ENCODE assay signal across 22 mouse cellular contexts in the genomic region with DNA sequence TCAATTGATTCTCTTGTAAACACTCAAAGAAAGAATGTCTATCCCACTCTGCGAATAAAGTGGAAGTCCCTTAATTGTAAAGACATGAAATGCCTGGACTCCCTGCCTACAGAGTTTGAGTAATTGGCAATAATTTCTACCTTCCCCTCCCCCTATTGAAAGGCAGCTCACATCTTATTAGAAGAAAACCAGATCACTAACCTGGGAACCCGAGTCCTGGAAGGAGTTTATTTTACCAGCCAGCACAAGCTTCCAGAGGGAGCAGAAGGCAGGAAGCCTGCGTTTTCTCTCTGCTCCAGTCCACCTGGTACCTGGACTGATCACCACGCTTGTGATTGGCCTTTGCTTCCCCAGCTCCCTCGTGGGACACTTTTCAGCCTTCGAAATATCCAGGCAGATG. TPM values are rescaled to one million over a fixed set of nuclear protein-coding genes. Genes with fewer than 3 reads are reported as not detected.
DNase-seq lines count a peak whose midpoint lies in the region; ATAC-seq and TF ChIP-seq lines count a peak whose summit lies in the region.
"Had no signal": no experiment of that assay in that cellular context is flagged by ENCODE, and none has a peak within 500 bp of the region (broad histone marks: within the 10 kb centered on the region; RNA-seq: fewer than 3 reads in every experiment).

No protein-coding gene starts in this region.

- no peaks in the 10 kb centered on the region for H3K9me3 ChIP-seq in hindbrain, embryonic 10.5 days
- no peaks in the 10 kb centered on the region for H3K9me3 ChIP-seq in hindbrain, embryonic 14.5 days (ENCODE audit: control insufficient read depth, low read length)
- H3K9me3 ChIP-seq in embryonic facial prominence, embryonic 10.5 days = no peaks in the 10 kb centered on the region
- no peaks in the 10 kb centered on the region for H3K9me3 ChIP-seq in limb, embryonic 13.5 days
- H3K9me3 ChIP-seq in liver, embryonic 12.5 days (replicated peaks) = no peaks in the 10 kb centered on the region
- H3K9me3 ChIP-seq: forebrain, embryonic 13.5 days; megakaryocyte, embryonic 14.5 days had no signal

- no peak for ATAC-seq in hindbrain, embryonic 14.5 days (ENCODE audit: low FRiP score)
- peak; percentile 75 for ATAC-seq in limb, embryonic 13.5 days (ENCODE audit: low FRiP score, low read depth)
- ATAC-seq in liver, embryonic 12.5 days = no peak
- ATAC-seq: forebrain, embryonic 13.5 days had no signal

- H3K27ac ChIP-seq in hindbrain, embryonic 10.5 days = peak overlapping the region; percentile 71; the same call in 1 of the 2 replicates
- no peak overlapping the region for H3K27ac ChIP-seq in hindbrain, embryonic 14.5 days
- peak overlapping the region; percentile 91 for H3K27ac ChIP-seq in embryonic facial prominence, embryonic 10.5 days (replicated peaks)
- peak overlapping the region; percentile 91 for H3K27ac ChIP-seq in limb, embryonic 13.5 days
- no peak overlapping the region for H3K27ac ChIP-seq in liver, embryonic 12.5 days
- H3K27ac ChIP-seq: forebrain, embryonic 13.5 days; gastrocnemius, adult 2 months; heart, adult 2 months had no signal

- no peaks in the 10 kb centered on the region for H3K36me3 ChIP-seq in hindbrain, embryonic 10.5 days
- no peaks in the 10 kb centered on the region for H3K36me3 ChIP-seq in hindbrain, embryonic 14.5 days (replicated peaks; ENCODE audit: control insufficient read depth, insufficient read depth)
- no peaks in the 10 kb centered on the region for H3K36me3 ChIP-seq in embryonic facial prominence, embryonic 10.5 days (replicated peaks)
- H3K36me3 ChIP-seq in limb, embryonic 13.5 days = no peaks in the 10 kb centered on the region
- no peaks in the 10 kb centered on the region for H3K36me3 ChIP-seq in liver, embryonic 12.5 days

- WGBS in hindbrain, embryonic 10.5 days = 47% methylated on average over 6 of the region's 6 CpGs
- WGBS in hindbrain, embryonic 14.5 days = 45% methylated on average over 6 of the region's 6 CpGs
- WGBS in embryonic facial prominence, embryonic 10.5 days = 27% methylated on average over 6 of the region's 6 CpGs
- 6% methylated on average over 6 of the region's 6 CpGs for WGBS in limb, embryonic 13.5 days
- 40% methylated on average over 6 of the region's 6 CpGs for WGBS in liver, embryonic 12.5 days (ENCODE audit: insufficient replicate concordance)

- no peak overlapping the region for H3K9ac ChIP-seq in hindbrain, embryonic 14.5 days
- H3K9ac ChIP-seq in limb, embryonic 13.5 days = no peak overlapping the region
- H3K9ac ChIP-seq in liver, embryonic 12.5 days = no peak overlapping the region
- H3K9ac ChIP-seq: forebrain, embryonic 13.5 days had no signal

- H3K27me3 ChIP-seq in hindbrain, embryonic 10.5 days (ENCODE audit: insufficient read depth, poor library complexity, severe bottlenecking) = no peaks in the 10 kb centered on the region
- H3K27me3 ChIP-seq in hindbrain, embryonic 14.5 days (ENCODE audit: control insufficient read depth, insufficient read depth, low read length) = no peaks in the 10 kb centered on the region
- no peaks in the 10 kb centered on the region for H3K27me3 ChIP-seq in embryonic facial prominence, embryonic 10.5 days (replicated peaks; ENCODE audit: low read depth, poor library complexity, severe bottlenecking)
- H3K27me3 ChIP-seq in limb, embryonic 13.5 days = no peaks in the 10 kb centered on the region
- H3K27me3 ChIP-seq in liver, embryonic 12.5 days (replicated peaks) = peaks cover 15% of the 10 kb centered on the region
- H3K27me3 ChIP-seq: forebrain, embryonic 13.5 days had no signal

- TF ChIP-seq POLR2A in brain, embryonic 14.5 days (IDR thresholded peaks at IDR 0.05; ENCODE audit: borderline replicate concordance, extremely low read depth, insufficient read depth, insufficient read length, poor library complexity, severe bottlenecking) = no peak

- no peak overlapping the region for H3K4me3 ChIP-seq in hindbrain, embryonic 10.5 days
- no peak overlapping the region for H3K4me3 ChIP-seq in hindbrain, embryonic 14.5 days (replicated peaks; ENCODE audit: low read length)
- H3K4me3 ChIP-seq in embryonic facial prominence, embryonic 10.5 days = 0 out of 2 replicates have a peak overlapping the region, but pooled peaks have one; percentile 11
- H3K4me3 ChIP-seq in limb, embryonic 13.5 days = peak overlapping the region; percentile 0; the same call in 1 of the 2 replicates
- H3K4me3 ChIP-seq in liver, embryonic 12.5 days = no peak overlapping the region
- H3K4me3 ChIP-seq: forebrain, embryonic 13.5 days; gastrocnemius, adult 2 months; heart, adult 2 months; megakaryocyte, embryonic 14.5 days; myocyte had no signal

- TF ChIP-seq CTCF in brain, embryonic 14.5 days (IDR thresholded peaks at IDR 0.05; ENCODE audit: borderline replicate concordance, extremely low read depth, insufficient read depth, insufficient read length) = no peak

- no peak for DNase-seq in hindbrain, embryonic 10.5 days (ENCODE audit: low spot score)
- no peak for DNase-seq in hindbrain, embryonic 14.5 days (ENCODE audit: low spot score)
- peak; percentile 41 for DNase-seq in brain, embryonic 14.5 days (ENCODE audit: low read depth)
- peak; percentile 66 for DNase-seq in embryonic facial prominence, embryonic 10.5 days (ENCODE audit: low spot score)
- DNase-seq in MN1 (ENCODE audit: low spot score) = no peak
- no peak for DNase-seq in Muller cell, postnatal 12 days (ENCODE audit: inconsistent ontology term)
- DNase-seq: adrenal gland, postnatal 25 days; B cell, adult 2 months; cerebellum, postnatal 36 days; gastrocnemius, adult 2 months; heart, adult 2 months; kidney, postnatal 4 days; layer of hippocampus, postnatal 36 days; liver had no signal

- no peak overlapping the region for H3K4me2 ChIP-seq in hindbrain, embryonic 14.5 days (replicated peaks)
- H3K4me2 ChIP-seq in limb, embryonic 13.5 days (replicated peaks) = peak overlapping the region; percentile 41
- H3K4me2 ChIP-seq in liver, embryonic 12.5 days = no peak overlapping the region
- H3K4me2 ChIP-seq: forebrain, embryonic 13.5 days had no signal

- peaks cover 30% of the 10 kb centered on the region for H3K4me1 ChIP-seq in hindbrain, embryonic 10.5 days (replicated peaks)
- peaks cover 19% of the 10 kb centered on the region for H3K4me1 ChIP-seq in hindbrain, embryonic 14.5 days (replicated peaks; ENCODE audit: control insufficient read depth, insufficient read depth, low read length)
- peaks cover 76% of the 10 kb centered on the region for H3K4me1 ChIP-seq in embryonic facial prominence, embryonic 10.5 days
- peaks cover 56% of the 10 kb centered on the region for H3K4me1 ChIP-seq in limb, embryonic 13.5 days
- peaks cover 22% of the 10 kb centered on the region for H3K4me1 ChIP-seq in liver, embryonic 12.5 days

RNA-seq across cellular contexts. Expression of gene Tut4, which starts 25.9 kb away (rescaled TPM):
- polyA plus RNA-seq in hindbrain, embryonic 10.5 days (2016; fragmentation: Nextera tagmentation; extraction: Ambion mirVana) = 62.4 and 81.0 TPM in 2 replicates
- 37.7 and 54.8 TPM in 2 replicates for polyA plus RNA-seq in hindbrain, embryonic 14.5 days (2014; fragmentation: Nextera tagmentation; extraction: Ambion mirVana)
- polyA plus RNA-seq in brain, embryonic 14.5 days (2012; rRNA removed) = 158 and 180 TPM in 2 replicates
- polyA plus RNA-seq in embryonic facial prominence, embryonic 10.5 days (2016; fragmentation: Nextera tagmentation; extraction: Ambion mirVana) = 103 and 106 TPM in 2 replicates
- 113 and 124 TPM in 2 replicates for polyA plus RNA-seq in limb, embryonic 13.5 days (2015; fragmentation: Nextera tagmentation; extraction: Ambion mirVana)
- 25.2 and 29.0 TPM in 2 replicates for polyA plus RNA-seq in liver, embryonic 12.5 days (2016; fragmentation: Nextera tagmentation; extraction: Ambion mirVana)

RNA-seq across cellular contexts. Expression of gene Gpx7, which starts 26.6 kb away (rescaled TPM):
- 45.9 and 56.0 TPM in 2 replicates for polyA plus RNA-seq in hindbrain, embryonic 10.5 days (2016; fragmentation: Nextera tagmentation; extraction: Ambion mirVana)
- polyA plus RNA-seq in hindbrain, embryonic 14.5 days (2014; fragmentation: Nextera tagmentation; extraction: Ambion mirVana) = 32.6 and 34.9 TPM in 2 replicates
- polyA plus RNA-seq in brain, embryonic 14.5 days (2012; rRNA removed) = 24.7 and 27.2 TPM in 2 replicates
- 39.7 and 40.1 TPM in 2 replicates for polyA plus RNA-seq in embryonic facial prominence, embryonic 10.5 days (2016; fragmentation: Nextera tagmentation; extraction: Ambion mirVana)
- polyA plus RNA-seq in limb, embryonic 13.5 days (2015; fragmentation: Nextera tagmentation; extraction: Ambion mirVana) = 88.5 and 89.8 TPM in 2 replicates
- 12.3 and 13.6 TPM in 2 replicates for polyA plus RNA-seq in liver, embryonic 12.5 days (2016; fragmentation: Nextera tagmentation; extraction: Ambion mirVana)

RNA-seq across cellular contexts. Expression of gene Shisal2a, which starts 50.2 kb away (rescaled TPM):
- 1.1 and 2.4 TPM in 2 replicates for polyA plus RNA-seq in hindbrain, embryonic 10.5 days (2016; fragmentation: Nextera tagmentation; extraction: Ambion mirVana)
- 5.5 and 7.6 TPM in 2 replicates for polyA plus RNA-seq in hindbrain, embryonic 14.5 days (2014; fragmentation: Nextera tagmentation; extraction: Ambion mirVana)
- polyA plus RNA-seq in brain, embryonic 14.5 days (2012; rRNA removed) = 4.7 and 6.1 TPM in 2 replicates
- 4.0 and 5.6 TPM in 2 replicates for polyA plus RNA-seq in embryonic facial prominence, embryonic 10.5 days (2016; fragmentation: Nextera tagmentation; extraction: Ambion mirVana)
- 7.0 and 7.4 TPM in 2 replicates for polyA plus RNA-seq in limb, embryonic 13.5 days (2015; fragmentation: Nextera tagmentation; extraction: Ambion mirVana)
- polyA plus RNA-seq in liver, embryonic 12.5 days (2016; fragmentation: Nextera tagmentation; extraction: Ambion mirVana) = 0.32 TPM in 1 of 2 replicates, not detected in the other
- polyA plus RNA-seq: heart, adult 2 months; inflammation-experienced regulatory T-cells, adult 6 months; small intestine, adult 2 months; urinary bladder, adult 2 months had no signal

Comparison
In these comparisons a context has a peak if more than half of its experiments do, and no peak if none do; other contexts are left out.
1. H3K27ac ChIP-seq: peak in hindbrain, embryonic 10.5 days (single experiment), embryonic facial prominence, embryonic 10.5 days (single experiment) and limb, embryonic 13.5 days (single experiment); none in hindbrain, embryonic 14.5 days (single experiment) and liver, embryonic 12.5 days (single experiment).
2. DNase-seq: peak in brain, embryonic 14.5 days (single experiment) and embryonic facial prominence, embryonic 10.5 days (single experiment); none in hindbrain, embryonic 10.5 days (single experiment), hindbrain, embryonic 14.5 days (single experiment), MN1 (single experiment) and Muller cell, postnatal 12 days (single experiment).
3. H3K4me3 ChIP-seq: peak in embryonic facial prominence, embryonic 10.5 days (single experiment) and limb, embryonic 13.5 days (single experiment); none in hindbrain, embryonic 10.5 days (single experiment), hindbrain, embryonic 14.5 days (single experiment) and liver, embryonic 12.5 days (single experiment).